Mouse (Mus musculus) frontal cortex, postnatal 25 days (tissue): ENCODE results near the gene Acvr1b.

Experiments used
- DNase-seq, 2 experiments: peaks; one replicate each; pipeline ENCODE4 v3.0.0; 2022; ENCODE audit warnings: low spot score in 2 of 2

Acvr1b gene

GRCm38 (mm10) chr15:101230503-101230902 lies 56.6 kb downstream of the Acvr1b start:
- no peak for DNase-seq

- DNase-seq = no peak
These were observed 57.3 kb downstream of the Acvr1b start for GRCm38 (mm10) chr15:101230995-101231647.

DNA sequence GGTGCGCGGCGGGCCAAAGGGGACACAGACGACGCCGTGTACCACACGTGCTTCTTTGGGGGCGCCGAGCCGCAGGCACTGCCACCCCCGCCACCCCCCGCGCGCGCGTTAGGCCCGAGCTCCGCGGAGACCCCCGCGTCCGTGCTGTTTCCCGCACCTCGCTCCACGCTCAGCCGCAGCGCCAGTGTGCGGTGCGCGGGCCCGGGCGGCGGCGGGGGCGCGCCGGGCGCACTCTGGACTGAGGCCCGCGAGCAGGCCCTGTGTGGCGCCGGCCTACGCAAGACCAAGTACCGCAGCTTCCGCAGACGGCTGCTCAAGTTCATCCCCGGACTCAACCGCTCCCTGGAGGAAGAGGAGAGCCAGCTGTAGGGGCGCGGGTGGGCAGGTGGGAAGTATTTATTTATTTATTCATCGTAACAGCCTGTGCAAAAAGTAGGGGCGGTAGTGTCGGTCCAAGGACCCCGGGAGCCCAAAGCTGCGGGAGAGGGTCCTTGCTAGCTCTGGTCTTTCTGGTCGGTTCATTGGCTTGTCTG lies 57.8 kb downstream of the Acvr1b start:
- DNase-seq = no peak

DNA sequence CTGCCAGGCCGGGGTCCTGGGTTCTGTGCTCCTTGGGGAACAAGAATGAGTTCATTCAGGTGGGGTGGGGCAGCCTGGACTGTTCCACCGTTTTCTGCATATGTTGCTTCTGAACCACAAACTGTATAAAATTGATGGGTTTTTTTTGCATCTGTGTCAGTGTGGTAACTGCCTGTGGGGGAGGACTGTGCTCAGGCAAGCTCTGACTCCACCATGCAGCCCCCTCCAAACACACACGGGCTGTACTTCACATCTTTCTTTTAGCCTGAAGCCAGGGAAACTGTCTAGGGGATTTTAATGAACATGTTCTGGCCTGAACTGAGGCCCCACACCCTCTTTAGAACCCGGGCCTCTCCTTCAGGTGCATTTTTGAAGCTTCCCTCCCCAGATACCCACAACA lies 58.7 kb downstream of the Acvr1b start:
- DNase-seq = no peak

GRCm38 (mm10) chr15:101233183-101233582 lies 59.3 kb downstream of the Acvr1b start:
- DNase-seq = no peak

DNA sequence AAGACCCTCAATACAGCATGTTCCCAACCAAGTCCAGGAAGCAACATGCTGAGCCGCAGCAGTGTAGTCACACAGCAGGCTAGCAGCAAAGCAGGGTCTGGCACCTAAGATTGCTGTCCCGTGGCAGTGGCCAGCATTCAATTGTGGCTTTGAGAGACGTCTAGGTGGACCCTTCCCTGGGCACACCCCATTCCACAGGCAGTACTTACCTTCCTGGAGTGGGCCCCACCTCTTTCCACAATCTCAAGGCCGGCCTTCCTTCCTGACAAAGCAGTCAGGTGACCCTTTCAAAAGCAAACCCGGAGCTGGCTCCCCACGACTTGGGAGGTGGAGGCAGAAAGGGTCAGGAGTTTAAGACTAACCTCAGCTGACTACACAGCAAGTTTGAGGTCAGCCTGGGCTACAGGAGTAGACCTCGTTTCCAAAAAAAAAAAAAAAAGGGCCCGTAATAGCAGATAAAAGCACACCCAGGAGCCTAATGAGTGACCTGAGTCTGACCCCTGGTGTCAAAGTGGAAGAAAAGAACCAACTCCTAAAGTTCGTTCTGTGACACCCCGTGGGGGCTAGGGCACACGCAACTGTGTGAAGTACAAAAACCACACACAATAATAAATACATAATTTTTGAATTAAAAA lies 59.9 kb downstream of the Acvr1b start:
- no peak for DNase-seq

DNA sequence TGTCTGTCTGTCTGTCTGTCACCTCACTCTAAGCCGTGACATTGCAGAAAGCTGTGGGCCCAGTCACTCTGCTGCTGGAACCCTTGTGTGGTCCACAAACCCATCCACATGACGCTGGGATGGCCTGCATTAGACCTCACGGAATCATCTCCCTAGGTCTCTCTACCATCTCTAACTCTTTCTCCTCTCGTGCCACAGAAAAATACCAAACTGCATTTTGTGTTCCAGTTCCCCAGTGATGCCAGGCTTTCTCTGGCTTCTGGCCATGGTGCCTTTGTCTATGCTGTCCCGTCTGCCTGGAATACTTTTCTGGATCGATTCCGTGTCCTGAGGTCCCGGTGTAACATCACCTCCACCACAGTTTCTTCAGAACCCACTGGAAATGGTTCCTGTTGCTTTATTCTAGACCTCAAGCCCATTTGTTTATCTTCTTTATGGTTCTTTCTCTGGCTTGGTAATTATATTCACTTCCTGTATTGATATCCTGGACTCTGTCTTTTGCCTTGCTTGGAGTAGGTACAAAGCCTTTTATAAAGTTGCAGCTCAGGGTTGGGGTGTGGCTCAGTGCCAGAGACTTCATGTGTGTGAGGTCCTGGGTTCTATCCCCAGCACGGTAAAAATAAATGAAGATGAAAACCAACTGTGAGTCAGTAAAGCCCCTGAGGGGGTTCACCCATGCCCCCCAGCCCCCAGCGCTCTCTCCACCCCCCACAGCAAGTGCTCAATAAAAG lies 60.9 kb downstream of the Acvr1b start:
- DNase-seq = no peak

GRCm38 (mm10) chr15:101235342-101235698 lies 61.5 kb downstream of the Acvr1b start:
- DNase-seq = no peak

GRCm38 (mm10) chr15:101235728-101236327 lies 62.0 kb downstream of the Acvr1b start:
- no peak for DNase-seq

GRCm38 (mm10) chr15:101236878-101237277 lies 63.0 kb downstream of the Acvr1b start:
- DNase-seq = no peak

DNA sequence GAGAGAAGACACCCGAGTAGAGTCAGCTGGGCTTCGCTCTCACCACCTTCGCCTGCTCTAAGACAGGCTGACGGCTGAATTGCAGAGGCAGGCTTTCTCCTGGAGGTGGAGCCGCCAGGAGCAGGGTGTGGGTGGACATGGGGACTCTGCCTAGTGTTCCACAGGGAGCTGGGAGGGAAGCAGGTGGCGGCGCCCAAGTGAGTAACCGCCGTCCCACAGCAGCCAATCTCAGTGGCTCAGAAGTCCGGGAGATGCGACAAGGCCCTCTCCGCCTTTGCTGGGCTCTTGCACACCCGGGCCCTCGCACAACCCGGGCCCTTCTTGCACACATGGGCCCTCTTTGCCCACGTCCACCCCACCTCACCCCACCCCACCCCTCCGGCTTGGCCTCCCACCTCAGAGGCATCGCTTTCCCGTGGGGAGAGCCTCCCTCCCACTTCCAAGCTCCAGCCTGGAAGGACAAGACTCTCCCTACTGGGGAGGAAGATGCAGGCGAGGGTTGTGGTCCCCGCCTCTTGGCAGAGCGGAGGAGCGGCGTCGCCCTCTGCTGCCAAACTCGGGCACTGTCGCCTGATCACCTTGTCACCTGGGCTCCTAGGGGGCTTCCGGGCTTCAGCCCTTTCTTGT lies 65.1 kb downstream of the Acvr1b start:
- DNase-seq = no peak

GRCm38 (mm10) chr15:101239821-101240220 lies 66.0 kb downstream of the Acvr1b start:
- DNase-seq = no peak

DNA sequence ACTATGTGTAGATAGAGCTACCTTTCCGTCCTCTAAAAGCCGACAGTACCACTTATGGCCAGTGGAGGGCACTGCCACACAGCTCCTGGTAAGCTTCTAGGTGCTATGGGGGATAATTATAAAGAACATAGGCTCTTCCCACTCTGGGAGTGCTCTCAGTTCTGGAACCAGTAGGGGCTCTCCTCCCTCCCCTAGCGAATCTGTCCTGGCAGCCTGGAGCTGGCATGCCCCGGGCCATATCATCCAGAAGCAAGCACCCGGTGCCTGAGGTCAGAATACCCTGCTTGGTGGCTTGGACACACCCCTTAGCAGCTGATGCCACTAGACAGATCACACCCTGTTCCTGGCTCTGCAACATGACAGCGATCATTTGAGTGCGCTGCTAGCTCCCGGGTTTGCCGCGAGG lies 66.9 kb downstream of the Acvr1b start:
- DNase-seq = peak; percentile 92 to 95

- DNase-seq = no peak
These were observed 67.4 kb downstream of the Acvr1b start for GRCm38 (mm10) chr15:101241236-101241635.

DNA sequence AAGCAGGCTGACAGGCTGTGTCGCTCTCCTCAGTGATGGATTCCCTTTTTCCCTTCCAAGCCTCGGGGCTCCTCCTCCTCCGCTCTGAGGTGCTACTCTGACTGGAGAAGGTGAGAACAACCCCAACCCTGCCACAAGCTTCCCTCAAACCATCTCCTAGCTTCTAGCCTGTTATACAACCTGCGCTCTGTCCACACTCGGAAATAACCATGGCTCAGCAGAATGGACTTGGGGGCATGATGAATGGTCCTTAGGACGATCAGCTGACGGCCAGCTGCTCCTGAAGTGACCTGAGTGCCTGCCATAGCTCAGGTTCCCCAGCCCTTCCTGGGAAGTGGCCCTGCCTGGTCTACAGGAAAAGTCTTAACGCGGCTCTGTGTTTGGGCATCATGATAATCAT lies 68.0 kb downstream of the Acvr1b start:
- no peak for DNase-seq

GRCm38 (mm10) chr15:101242645-101243044 lies 68.8 kb downstream of the Acvr1b start:
- DNase-seq = no peak

DNA sequence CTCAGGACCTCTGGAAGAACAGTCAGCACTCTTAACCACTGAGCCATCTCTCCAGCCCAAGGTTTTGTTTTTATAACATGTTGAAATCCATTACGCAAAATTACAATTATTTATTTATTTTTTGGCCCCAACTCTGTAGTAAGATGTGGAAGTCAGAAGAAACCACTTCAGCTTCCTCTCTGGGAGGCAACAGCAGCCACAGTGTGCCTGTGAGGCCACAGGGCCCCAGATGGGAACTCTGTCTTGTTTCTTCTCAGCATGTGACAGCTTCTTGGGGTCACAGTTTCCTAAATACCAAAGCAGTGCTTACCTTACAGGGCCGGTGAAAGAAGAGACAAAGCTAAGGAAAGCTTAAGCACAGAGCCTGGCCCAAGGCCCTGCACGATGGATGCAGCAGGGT lies 70.1 kb downstream of the Acvr1b start:
- DNase-seq = no peak

DNA sequence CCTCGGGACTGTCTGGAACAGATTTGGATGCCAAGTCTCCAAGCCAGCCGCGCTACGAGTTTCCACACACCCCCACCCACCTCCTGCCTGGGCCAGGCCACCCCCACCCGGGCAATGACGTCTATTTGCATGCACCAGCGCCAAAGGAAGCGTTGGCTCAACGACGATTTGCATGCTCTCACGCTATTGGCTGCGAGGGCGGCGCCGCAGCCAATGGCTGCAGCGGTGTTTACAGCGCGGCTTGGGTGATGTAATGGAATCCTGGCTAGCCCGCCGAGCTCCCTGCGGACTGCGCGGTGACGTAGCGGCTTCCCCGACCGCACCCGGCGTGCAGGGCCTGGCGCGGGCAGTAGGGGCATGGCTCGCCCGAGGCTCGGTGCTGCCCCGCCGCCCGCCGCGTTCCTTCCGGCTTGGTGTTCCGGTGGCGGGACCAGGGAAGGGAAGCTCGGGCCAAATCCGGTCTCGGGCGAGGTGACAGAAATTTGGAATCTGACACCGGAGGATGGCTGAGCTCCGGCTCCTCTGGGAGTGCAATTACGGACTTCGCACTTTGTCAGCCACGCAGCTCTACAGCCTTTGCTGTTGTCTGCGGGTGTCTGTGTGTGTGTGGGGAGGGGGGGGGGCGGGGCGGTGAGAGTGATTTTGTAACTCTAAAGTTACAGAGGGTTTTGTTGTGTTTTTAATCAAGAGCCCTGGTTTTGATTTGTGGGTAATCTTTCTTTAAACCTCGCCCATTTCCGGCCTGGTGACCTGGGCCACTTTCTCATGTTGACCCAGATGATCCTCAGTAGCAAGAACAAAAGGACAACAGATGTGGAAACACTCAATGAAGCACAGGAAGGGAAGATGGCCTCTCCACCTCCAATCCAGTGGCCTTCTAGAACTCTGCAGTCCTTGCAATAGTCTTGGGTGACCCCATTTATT lies 72.6 kb downstream of the Acvr1b start:
- DNase-seq = peak; percentile 75 to 89

DNA sequence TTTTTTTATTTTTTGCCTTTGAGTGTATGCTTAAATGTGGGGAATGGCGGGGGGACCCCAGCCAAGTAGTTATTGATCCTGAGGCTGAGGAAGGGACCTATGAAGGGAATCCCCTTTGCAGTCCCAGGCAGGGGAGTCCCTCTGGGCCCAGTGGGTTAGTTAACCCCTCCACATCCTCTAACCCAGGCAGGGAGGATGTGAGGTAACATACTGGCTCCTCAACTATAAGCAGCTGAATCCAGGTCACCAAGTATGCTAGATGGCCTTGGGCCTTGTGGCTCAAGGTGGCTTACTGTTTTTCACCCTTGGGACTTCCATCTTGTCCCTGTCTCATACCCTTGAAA lies 73.3 kb downstream of the Acvr1b start:
- DNase-seq = no peak

DNA sequence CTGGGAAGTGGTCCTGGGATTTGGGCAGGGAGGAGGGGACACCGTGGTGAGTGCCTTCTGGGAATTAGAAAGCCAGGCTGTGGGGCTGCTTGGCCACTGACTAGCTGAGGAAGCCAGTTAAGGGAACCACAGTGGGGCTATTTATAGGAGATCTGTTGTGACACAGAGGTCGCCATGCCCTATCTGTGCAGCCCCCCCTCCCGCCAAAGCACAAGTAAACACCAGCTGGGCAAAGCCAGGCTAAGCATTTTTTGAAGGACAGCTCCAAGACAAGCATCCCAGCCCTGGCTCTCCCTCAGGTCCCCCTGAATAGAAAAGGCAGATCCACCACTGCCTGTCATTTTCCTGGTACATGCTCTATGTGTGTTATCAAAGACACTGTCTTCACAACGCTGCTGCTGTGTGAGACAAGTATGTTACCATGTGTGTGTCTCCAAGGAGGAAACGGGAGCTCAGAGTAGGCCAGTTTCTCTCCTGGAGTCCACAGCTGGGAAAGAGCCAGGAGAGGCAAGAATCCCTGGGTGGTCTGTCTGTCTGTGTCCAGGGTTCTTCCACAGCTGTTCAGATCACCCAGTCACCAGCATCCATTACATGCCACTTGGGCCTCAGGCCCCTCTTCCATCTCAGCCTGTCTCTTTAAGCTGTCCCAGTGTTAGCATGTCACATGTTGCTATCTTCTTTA lies 74.3 kb downstream of the Acvr1b start:
- no peak for DNase-seq
